Comparison of ENCODE assay signal across 16 mouse cellular contexts in the genomic region with DNA sequence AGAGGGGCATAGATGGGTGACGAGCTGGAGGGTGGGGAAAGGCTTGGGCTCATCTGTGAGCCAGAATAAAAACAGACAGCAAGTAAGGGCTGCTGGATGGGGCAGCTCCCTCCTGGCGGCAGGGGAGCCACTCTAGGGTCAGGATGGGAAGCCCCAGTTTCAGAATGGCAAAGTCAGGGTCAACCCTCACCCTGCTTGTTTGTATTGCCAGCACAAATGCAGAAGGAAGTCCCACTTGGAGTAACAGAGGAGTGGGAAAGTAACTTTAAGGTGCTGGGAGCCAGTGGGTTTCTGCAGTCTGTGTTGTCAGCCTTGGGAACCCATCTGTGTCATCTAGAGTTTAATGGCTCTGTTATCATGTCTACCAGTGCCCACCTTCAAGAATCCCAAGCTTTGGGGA.
"Had no signal": no experiment of that assay in that cellular context is flagged by ENCODE, and none has a peak within 500 bp of the region (broad histone marks: within the 10 kb centered on the region; RNA-seq: fewer than 3 reads in every experiment).

No protein-coding gene starts in this region.

- H3K4me3 ChIP-seq: neural tube, embryonic 12.5 days; neural tube, embryonic 13.5 days; neural tube, embryonic 15.5 days; stomach, embryonic 15.5 days had no signal

- H3K27ac ChIP-seq: neural tube, embryonic 12.5 days; neural tube, embryonic 13.5 days; neural tube, embryonic 15.5 days; stomach, embryonic 15.5 days; stomach, postnatal 0 days had no signal

- H3K36me3 ChIP-seq: neural tube, embryonic 15.5 days; stomach, embryonic 15.5 days had no signal

- H3K9me3 ChIP-seq: neural tube, embryonic 12.5 days; neural tube, embryonic 13.5 days; neural tube, embryonic 15.5 days; stomach, embryonic 15.5 days had no signal

- DNase-seq: retina, postnatal 1 day; right cerebral cortex, adult 18-20 months; right cerebral cortex, postnatal 14 days; right cerebral cortex, postnatal 25 days; right cerebral cortex, postnatal 4 days; spleen, adult 18-20 months; thymus, adult 18-20 months; thymus, adult 2 months; thymus, postnatal 14 days; thymus, postnatal 25 days; thymus, postnatal 36 days had no signal

- H3K4me1 ChIP-seq: neural tube, embryonic 12.5 days; neural tube, embryonic 13.5 days; neural tube, embryonic 15.5 days; stomach, embryonic 15.5 days had no signal

- H3K27me3 ChIP-seq: neural tube, embryonic 12.5 days; neural tube, embryonic 13.5 days; neural tube, embryonic 15.5 days; stomach, embryonic 15.5 days had no signal
